Mouse (Mus musculus) liver, embryonic 11.5 days (tissue): ENCODE results near the gene Stard5. TPM values are rescaled to one million over a fixed set of nuclear protein-coding genes. Genes with fewer than 3 reads are reported as not detected.

Source experiments
- ATAC-seq: fragments of 200-750 bp; cut with Nextera tagmentation; replicated peaks from 2 replicates; pipeline ENCODE4 v1.8.0; 2017; ENCODE audit warnings: moderate number of reproducible peaks, mild to moderate bottlenecking, moderate TSS enrichment, moderate library complexity; ENCODE audit not compliant: low FRiP score
- DNase-seq: peaks from one replicate; pipeline ENCODE4 v3.0.0-alpha.2; 2017; ENCODE audit warnings: low spot score
- H3K27ac ChIP-seq: fragments of 300-500 bp; sonication (generic); 2 replicates; pipeline ENCODE4 v1.5.1; 2014; ENCODE audit warnings: mild to moderate bottlenecking, low read depth, low read length, control low read depth
- H3K27me3 ChIP-seq: fragments of 300-500 bp; sonication (generic); replicated peaks from 2 replicates; pipeline ENCODE4 v1.6.1; 2014; ENCODE audit warnings: low read length, mixed read lengths; ENCODE audit not compliant: control insufficient read depth, insufficient read depth
- H3K36me3 ChIP-seq: fragments of 300-500 bp; sonication (generic); 2 replicates; pipeline ENCODE4 v1.6.1; 2014; ENCODE audit warnings: mild to moderate bottlenecking, low read length, moderate library complexity, mixed read lengths; ENCODE audit not compliant: control insufficient read depth, insufficient read depth
- H3K4me1 ChIP-seq: fragments of 300-500 bp; sonication (generic); replicated peaks from 2 replicates; pipeline ENCODE4 v1.6.1; 2014; ENCODE audit warnings: low read length, mixed read lengths; ENCODE audit not compliant: control insufficient read depth, insufficient read depth
- H3K4me2 ChIP-seq: fragments of 300-500 bp; sonication (generic); 2 replicates; pipeline ENCODE4 v1.6.1; 2014; ENCODE audit warnings: mild to moderate bottlenecking, control low read depth, moderate library complexity
- H3K4me3 ChIP-seq: fragments of 300-500 bp; sonication (generic); 2 replicates; pipeline ENCODE4 v1.5.1; 2014; ENCODE audit warnings: low read depth, low read length, control low read depth
- H3K9ac ChIP-seq: fragments of 300-500 bp; sonication (generic); 2 replicates; pipeline ENCODE4 v1.6.1; 2014; ENCODE audit warnings: low read depth, low read length, control low read depth
- H3K9me3 ChIP-seq: fragments of 300-500 bp; sonication (generic); 2 replicates; pipeline ENCODE4 v1.6.1; 2016; ENCODE audit warnings: low read length, inconsistent platforms, mixed read lengths; ENCODE audit not compliant: control insufficient read depth
- WGBS: fragments of 180-500 bp; shearing (Covaris S2); extraction: QIAGEN DNeasy Blood & Tissue Kit; methylation state at CpG from one replicate; pipeline ENCODE4 v1.1.7; 2014; 5-methylcytosine and 5-hydroxymethylcytosine counted together
- polyA plus RNA-seq: library from polyadenylated mRNA; unstranded; fragments of >200 nt; fragmentation: Nextera tagmentation; extraction: Ambion mirVana; gene quantifications from 2 replicates; pipeline ENCODE4 v1.2.1, GENCODE M21; 2014

Gene Stard5
- polyA plus RNA-seq, 1 experiment from 2014 or later, result 10.8 TPM

DNA sequence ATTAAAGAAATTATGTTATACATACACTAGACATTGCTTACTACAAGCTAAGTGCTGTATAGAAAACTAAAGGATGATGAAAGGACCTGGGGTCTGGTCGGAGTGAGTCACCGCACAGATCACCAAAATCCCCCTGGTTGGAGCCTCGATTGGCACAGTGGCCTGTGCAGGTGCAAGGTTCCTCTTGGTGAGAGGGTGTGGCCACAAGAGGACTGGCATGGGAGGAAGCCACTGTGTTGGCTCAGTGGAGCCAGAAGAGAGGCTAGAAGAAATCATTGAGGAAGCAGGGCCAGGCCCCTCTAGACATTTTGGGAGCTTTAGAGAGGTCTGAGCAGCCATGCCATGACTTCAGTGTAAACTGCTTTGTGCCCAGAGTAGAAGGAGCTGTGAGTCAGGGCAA is 7.3 kb downstream of the Stard5 start:
- WGBS, result 89% methylated on average over 3 of the region's 3 CpGs

DNA sequence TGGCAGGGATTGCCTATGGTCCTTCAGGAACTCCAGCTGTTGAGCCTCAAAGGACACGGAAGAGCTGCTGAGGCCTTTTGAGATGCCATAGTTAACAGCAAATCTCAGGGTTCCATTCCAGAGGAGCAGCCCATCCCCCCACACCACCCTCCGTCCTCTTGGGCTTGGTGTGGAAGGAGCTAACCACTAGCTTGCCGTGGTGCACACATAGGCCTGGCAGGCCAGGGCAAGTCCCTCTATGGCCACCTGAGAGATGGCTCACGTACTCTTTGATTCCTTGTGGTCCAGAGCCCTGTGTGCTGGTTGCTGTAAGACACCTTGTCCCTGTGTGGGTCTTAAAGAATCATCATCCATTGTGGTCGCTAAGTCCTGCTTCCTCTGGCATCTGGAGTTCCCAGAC is 8.8 kb downstream of the Stard5 start:
- peaks cover 3% of the 10 kb centered on the region; the same call in 1 of the 2 replicates for H3K36me3 ChIP-seq
- no peaks in the 10 kb centered on the region for H3K9me3 ChIP-seq
- H3K4me3 ChIP-seq, result no peak overlapping the region
- ATAC-seq (no peak), DNase-seq (peak; percentile 22)
- H3K4me2 ChIP-seq, result no peak overlapping the region
- H3K4me1 ChIP-seq, result no peaks in the 10 kb centered on the region
- H3K27ac ChIP-seq, result no peak overlapping the region
- WGBS, result 88% methylated on average over 5 of the region's 5 CpGs
- H3K9ac ChIP-seq, result no peak overlapping the region
- no peaks in the 10 kb centered on the region for H3K27me3 ChIP-seq

More for the DNA sequence above, 7.3 kb downstream of the Stard5 start:
- Histone ChIP-seq H3K27me3 (no peaks in the 10 kb centered on the region), H3K4me1 (no peaks in the 10 kb centered on the region), H3K36me3 (peaks cover 3% of the 10 kb centered on the region; the same call in 1 of the 2 replicates), H3K9me3 (no peaks in the 10 kb centered on the region), H3K4me2 (no peak overlapping the region), H3K27ac (no peak overlapping the region), H3K9ac (no peak overlapping the region), H3K4me3 (no peak overlapping the region)
- ATAC-seq (no peak), DNase-seq (no peak)

DNA sequence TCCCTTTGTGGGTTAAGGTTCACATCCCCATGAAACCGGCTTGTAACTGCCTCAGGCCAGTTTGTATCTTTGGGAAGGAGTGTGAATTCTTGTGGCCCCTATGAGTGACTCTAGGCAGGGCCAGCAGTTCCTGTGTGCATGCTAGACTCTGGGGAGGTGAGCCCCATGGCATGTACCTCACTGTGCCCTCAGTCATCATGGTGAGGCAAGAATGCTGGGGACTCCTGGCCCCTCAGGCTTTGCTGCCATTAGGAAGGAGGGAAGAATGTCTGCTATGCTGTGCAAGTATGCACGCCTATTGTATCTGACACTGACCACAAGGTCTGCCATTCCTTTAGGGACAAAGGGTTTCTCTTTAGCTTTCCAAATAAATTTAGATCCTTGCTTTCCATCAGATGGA is 9.4 kb downstream of the Stard5 start:
- Histone ChIP-seq H3K4me2 (no peak overlapping the region), H3K4me1 (no peaks in the 10 kb centered on the region), H3K4me3 (no peak overlapping the region), H3K9me3 (no peaks in the 10 kb centered on the region), H3K9ac (no peak overlapping the region), H3K27ac (no peak overlapping the region), H3K27me3 (no peaks in the 10 kb centered on the region), H3K36me3 (peaks cover 3% of the 10 kb centered on the region; the same call in 1 of the 2 replicates)
- ATAC-seq (no peak), DNase-seq (peak; percentile 24)
- WGBS, result 65% methylated on average over 2 of the region's 2 CpGs

DNA sequence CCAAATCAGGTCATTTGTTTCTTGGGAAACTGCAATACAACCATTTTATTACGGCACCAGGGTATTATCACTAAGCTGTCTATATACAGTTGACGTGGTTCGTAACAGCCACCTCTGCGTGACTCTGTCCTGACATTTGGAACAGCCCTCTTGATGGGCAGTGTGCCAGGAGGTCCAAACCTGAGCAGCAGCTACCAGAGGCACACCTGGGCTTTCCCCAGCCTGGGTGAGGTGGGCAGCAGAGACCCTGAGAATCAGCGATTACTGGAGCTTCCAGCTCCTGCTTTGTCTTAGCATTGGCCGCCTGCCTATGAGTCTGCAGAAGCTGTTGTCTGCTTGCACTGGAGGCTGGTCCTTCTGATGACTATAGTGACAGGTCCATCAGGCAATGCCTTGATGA is 11.8 kb downstream of the Stard5 start:
- no peak overlapping the region for H3K9ac ChIP-seq
- H3K27ac ChIP-seq, result no peak overlapping the region
- WGBS, result 88% methylated on average over 6 of the region's 6 CpGs
- H3K4me1 ChIP-seq, result no peaks in the 10 kb centered on the region
- no peak overlapping the region for H3K4me2 ChIP-seq
- no peak for ATAC-seq
- DNase-seq, result no peak
- no peaks in the 10 kb centered on the region for H3K27me3 ChIP-seq
- no peak overlapping the region for H3K4me3 ChIP-seq
- no peaks in the 10 kb centered on the region for H3K9me3 ChIP-seq
- H3K36me3 ChIP-seq, result peaks cover 3% of the 10 kb centered on the region; the same call in 1 of the 2 replicates

DNA sequence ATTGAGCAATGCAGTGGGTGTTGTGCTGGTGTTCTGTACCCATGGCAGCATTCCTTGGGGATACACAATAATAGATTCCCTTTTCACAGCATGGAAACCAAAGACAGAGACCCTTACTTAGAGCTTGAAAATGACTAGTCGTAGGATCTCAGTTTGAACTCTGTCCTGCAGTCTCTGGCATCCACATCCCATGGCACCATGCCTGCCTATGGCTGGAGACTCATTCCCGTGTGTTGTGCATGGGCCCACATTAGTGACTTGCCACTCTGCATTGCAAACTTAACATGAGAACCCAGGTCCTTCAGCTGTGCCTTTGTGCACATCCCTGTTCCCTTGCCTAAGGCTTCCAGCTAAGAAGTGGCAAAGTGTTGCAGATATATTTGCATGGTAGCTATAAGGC is 13.0 kb downstream of the Stard5 start:
- Histone ChIP-seq H3K9ac (no peak overlapping the region), H3K4me1 (no peaks in the 10 kb centered on the region), H3K9me3 (no peaks in the 10 kb centered on the region), H3K27ac (no peak overlapping the region), H3K36me3 (peaks cover 3% of the 10 kb centered on the region; the same call in 1 of the 2 replicates), H3K4me3 (no peak overlapping the region), H3K4me2 (no peak overlapping the region), H3K27me3 (no peaks in the 10 kb centered on the region)
- WGBS, result 71% methylated on average over 2 of the region's 2 CpGs
- no peak for ATAC-seq
- DNase-seq, result no peak

DNA sequence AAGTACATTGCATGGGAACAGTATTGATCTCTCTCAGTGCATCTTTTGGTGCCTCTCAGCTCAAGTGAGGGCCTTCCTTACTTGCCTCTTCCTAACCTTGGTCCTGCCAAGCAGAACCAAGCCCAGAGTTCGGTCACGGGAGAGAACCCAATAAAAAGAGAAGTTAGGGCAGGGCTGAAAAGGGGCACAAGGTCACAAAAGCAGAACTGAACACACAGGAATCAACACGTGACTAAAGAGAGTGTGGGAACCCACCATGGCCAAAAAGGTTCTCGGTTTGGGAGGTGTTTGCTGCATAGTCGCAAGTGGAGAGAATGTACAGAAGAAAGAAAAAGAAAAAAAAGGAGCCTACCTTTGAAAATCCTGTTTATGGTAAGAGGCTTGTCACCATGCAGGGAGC is 13.7 kb downstream of the Stard5 start:
- WGBS, result 60% methylated on average over 5 of the region's 5 CpGs
- H3K36me3 ChIP-seq, result peaks cover 3% of the 10 kb centered on the region; the same call in 1 of the 2 replicates
- no peaks in the 10 kb centered on the region for H3K4me1 ChIP-seq
- DNase-seq (peak; percentile 28), ATAC-seq (no peak)
- no peak overlapping the region for H3K27ac ChIP-seq
- no peaks in the 10 kb centered on the region for H3K9me3 ChIP-seq
- H3K27me3 ChIP-seq, result no peaks in the 10 kb centered on the region
- H3K9ac ChIP-seq, result no peak overlapping the region
- no peak overlapping the region for H3K4me2 ChIP-seq
- no peak overlapping the region for H3K4me3 ChIP-seq

DNA sequence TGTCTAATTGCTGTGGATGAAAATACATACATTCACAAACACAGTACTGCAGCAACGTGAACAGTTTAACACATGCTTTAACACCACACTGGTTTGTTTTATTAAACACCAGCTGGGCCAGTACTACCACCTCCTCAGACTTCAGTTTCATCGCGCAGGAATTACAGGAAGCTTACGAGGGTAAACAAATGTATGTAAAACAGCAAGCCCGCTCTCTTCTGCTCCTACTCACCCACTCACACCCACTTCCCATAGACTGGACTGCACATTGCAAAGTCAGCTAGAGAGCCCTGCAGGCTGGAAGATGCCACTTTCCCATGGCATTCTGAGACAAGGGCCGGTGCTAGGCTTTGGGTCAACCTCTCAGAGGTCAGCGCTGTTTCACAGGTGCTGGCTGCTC is 17.0 kb downstream of the Stard5 start:
- H3K9ac ChIP-seq, result no peak overlapping the region
- 83% methylated on average over 7 of the region's 7 CpGs for WGBS
- H3K36me3 ChIP-seq, result no peaks in the 10 kb centered on the region
- peak; percentile 20 for DNase-seq
- H3K4me3 ChIP-seq, result no peak overlapping the region
- H3K4me2 ChIP-seq, result no peak overlapping the region
- no peaks in the 10 kb centered on the region for H3K4me1 ChIP-seq
- ATAC-seq, result no peak
- H3K27me3 ChIP-seq, result no peaks in the 10 kb centered on the region
- H3K27ac ChIP-seq, result no peak overlapping the region
- H3K9me3 ChIP-seq, result no peaks in the 10 kb centered on the region

DNA sequence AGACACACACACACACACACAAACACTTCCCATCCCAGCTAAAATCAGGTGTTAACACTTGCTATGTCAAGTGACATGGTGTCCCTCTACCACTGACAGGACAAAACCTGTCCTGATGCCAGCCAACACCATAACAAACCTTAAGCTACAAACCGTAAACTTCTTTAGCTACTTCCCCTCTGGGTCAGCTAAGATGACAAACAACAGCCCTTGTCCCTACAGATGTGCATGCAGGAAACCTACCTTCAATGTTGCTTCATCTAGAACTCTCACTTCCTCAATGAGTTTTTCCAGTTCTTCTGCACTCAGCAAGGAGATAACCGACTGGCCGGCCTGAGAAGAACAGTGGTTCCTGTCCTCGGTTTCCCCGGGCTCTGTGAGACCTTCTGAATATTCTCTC is 18.9 kb downstream of the Stard5 start:
- Histone ChIP-seq H3K27ac (no peak overlapping the region), H3K36me3 (no peaks in the 10 kb centered on the region), H3K9me3 (no peaks in the 10 kb centered on the region), H3K4me2 (no peak overlapping the region), H3K27me3 (no peaks in the 10 kb centered on the region), H3K4me3 (no peak overlapping the region), H3K9ac (no peak overlapping the region), H3K4me1 (no peaks in the 10 kb centered on the region)
- WGBS, result 53% methylated on average over 5 of the region's 5 CpGs
- DNase-seq, result no peak
- ATAC-seq, result no peak

DNA sequence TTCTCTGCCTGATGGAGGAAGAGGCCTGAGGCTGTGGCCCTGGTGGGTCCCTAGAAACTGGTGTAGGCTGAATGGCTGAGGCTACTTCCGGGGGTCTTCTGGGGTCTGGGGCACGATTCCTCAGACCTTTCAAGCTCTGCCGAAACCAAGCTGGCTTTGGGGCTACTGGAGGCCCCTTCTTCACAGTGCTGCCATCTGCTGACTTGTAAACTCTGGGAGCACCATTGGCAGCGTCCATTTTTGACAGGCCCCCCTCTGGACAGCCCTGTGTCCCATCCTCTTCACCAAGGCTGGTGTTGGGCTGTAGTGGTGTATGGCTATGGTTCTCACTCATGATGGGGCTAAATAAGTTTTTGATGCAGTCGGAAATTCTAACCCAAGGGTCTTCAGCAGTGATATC is 20.7 kb downstream of the Stard5 start:
- Histone ChIP-seq H3K27me3 (no peaks in the 10 kb centered on the region), H3K9me3 (no peaks in the 10 kb centered on the region), H3K4me1 (no peaks in the 10 kb centered on the region), H3K9ac (no peak overlapping the region), H3K4me2 (no peak overlapping the region), H3K36me3 (no peaks in the 10 kb centered on the region), H3K4me3 (no peak overlapping the region), H3K27ac (no peak overlapping the region)
- peak; percentile 16 for DNase-seq
- 76% methylated on average over 5 of the region's 5 CpGs for WGBS
- no peak for ATAC-seq
